Mouse (Mus musculus): ENCODE results near the gene Mocs3.
A peak's percentile ranks its signal among the peaks of the same experiment; 100 is the strongest.

The Mocs3 gene

DNA sequence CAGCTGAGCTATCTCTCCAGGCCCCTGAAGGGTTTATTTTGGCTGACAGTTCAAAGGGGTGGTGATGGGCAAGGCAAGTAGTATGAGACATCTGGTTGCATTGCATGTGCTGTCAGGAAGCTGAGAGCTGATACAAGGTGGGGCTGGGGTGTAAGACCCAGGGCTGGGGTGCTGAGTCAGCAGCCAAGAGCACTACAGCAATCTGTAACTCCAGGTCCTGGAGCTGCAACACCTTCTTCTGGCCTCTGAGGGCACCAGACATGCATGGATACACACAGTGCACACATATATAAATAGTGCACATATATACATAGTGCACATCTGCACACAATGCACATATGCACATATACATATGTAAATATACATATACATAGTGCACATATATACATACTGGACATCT is 12.4 kb downstream of the Mocs3 start:
- no peak for DNase-seq

DNA sequence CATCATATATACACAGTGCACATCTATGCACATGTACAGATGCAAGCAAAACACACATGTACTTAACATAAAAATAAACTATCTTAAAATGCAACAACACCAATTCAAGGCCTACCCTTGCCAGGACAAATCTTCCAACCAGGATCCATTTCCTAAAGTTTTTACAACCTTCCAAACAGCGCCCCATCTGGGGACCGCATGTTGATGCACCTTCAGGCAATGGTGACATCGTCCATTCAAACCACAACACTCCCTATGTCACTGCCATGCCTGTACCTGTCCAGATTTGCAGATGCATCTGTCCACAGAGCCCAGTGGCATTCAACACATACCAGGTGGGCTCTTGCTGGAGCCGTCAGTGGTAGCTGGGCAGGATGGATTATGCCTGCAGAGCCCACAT is 12.9 kb downstream of the Mocs3 start:
- no peak for DNase-seq

DNA sequence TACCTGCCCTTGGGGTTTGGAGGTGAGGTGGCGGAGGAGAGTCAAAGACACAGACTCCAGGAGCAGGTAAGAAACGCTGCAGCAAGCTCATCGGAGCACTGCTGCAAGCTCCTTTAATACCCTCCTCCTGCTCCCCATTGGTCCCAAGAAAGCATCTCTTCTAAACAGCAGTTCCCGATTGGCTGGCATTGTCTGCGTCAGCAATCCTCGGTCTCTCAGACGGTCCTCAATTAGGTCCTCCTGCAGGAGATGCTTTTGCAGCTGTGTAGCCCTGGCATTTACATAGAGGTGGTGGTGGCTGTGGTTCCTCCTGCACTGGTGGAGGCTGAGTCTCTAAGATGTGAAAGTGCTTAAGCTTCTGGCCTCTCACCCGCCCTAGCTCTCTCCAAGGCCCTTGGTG is 15.1 kb downstream of the Mocs3 start:
- no peak for DNase-seq

GRCm38 (mm10) chr2:168248167-168248855 is 17.9 kb downstream of the Mocs3 start:
- no peak for DNase-seq

GRCm38 (mm10) chr2:168248856-168249245 is 18.4 kb downstream of the Mocs3 start:
- DNase-seq, result no peak

- peak; percentile 82 to 88 for DNase-seq
Measured at GRCm38 (mm10) chr2:168250270-168250669, 19.8 kb downstream of the Mocs3 start.

DNA sequence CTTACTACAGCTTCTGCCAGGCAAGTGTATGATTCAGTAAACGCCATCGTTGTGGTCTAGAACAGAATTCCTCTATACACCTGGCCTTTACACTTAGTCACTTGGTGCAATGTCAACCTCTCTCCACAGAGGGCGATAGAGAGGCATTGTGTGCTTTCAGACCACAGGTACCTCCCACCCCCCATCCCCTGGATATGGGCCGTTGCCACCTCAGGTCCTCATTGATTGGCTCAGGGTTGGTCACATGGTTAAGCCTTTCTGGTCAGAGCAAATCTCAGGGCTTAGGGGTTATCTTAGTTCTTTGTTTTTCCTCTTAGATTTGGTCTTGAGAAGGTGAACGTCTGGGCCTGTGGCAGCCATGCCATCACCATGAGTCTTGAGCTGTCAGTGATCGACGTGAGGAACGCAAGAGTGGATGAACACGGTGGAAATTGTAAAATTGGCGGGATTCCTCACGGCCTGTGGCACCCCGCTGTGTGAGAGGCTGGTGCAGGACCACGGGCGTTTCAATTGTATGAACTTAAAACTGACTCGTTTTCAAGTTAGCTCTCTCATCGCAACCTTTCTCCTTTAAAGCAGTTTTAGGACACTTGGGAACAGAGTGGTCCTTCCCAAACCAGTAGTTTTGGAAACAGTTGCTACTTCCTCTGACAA is 22.3 kb downstream of the Mocs3 start:
- DNase-seq, result no peak

DNA sequence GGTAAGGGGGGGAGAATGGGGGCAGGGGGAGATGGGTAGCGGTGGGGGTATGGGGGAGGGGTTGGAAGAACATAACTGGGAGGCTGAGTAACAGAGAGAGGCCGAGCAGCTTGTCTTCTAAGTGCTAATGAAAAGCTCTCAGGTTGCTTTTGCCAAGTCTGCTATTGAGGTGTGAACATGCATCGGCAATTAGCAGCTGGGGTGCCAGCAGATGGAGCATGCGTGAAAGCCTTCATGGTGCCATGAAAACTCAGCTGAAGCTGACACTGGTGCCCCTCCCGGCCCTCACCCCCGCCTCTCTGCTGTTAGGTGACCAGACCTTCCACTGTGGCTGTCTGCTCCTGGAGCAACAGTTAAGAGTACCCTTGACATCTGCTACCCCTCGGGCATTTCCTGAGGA is 23.4 kb downstream of the Mocs3 start:
- no peak for DNase-seq

DNA sequence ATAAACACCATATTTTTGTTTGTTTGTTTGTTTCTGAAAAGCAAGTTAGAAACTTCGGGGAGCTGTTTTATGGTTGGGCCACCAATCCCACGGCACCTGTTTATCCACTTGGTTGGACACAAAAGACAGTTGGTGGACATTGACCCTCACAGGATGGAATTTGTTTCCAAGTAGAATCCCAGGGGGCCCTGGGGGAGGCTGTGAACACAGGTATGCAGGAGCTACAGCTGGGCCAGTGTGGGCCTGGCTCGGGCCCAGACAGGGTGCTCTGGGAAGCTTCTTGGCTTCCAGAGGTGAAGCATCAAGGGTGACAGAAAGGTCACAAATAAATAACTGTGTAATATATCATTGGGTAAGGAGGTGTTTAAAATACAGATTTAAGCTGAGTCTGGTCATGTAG is 26.1 kb downstream of the Mocs3 start:
- DNase-seq, result no peak

GRCm38 (mm10) chr2:168257188-168257587 is 26.8 kb downstream of the Mocs3 start:
- no peak for DNase-seq

GRCm38 (mm10) chr2:168259046-168259445 is 28.6 kb downstream of the Mocs3 start:
- no peak for DNase-seq

DNA sequence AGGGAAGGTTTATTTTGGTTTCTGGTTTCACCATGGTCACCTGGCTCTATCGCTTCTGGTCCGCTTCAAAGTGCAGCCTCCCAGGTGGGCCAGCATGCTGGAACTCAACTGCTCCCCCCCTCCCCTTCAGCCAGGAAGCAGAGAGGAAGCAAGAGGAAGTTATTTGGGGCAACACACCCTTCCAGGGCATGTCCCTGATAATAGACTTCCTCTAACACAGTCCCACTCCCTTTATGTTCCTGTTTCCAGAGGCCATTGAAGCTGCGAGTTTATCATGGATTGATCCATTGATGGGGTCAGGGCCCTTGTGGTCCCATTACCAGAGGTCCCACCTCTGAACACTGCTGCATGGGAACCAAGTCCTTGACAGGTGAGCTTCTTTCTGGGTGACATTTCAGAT is 29.7 kb downstream of the Mocs3 start:
- no peak for DNase-seq

DNA sequence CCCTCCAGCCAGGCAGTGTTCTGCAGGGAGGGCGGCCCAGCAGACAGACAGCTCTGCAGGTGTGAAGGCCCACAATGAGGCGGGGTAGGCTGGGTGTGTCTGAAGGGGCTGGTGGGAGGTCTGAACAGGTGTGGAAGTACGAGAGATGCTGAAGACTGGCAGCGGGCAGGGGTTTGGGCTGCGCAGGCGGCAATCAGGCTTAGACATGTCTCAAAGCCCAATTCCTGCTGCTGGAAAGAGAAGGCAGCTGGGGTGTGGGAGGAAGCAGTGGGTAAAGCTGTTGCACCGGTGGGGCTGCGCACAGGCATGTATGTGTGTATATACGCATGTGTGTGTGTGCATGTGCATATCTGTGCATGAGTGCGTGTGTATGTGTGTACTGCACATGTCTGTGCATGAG is 30.5 kb downstream of the Mocs3 start:
- DNase-seq, result no peak

GRCm38 (mm10) chr2:168268033-168268432 is 37.6 kb downstream of the Mocs3 start:
- DNase-seq, result no peak

- DNase-seq, result no peak
Measured at GRCm38 (mm10) chr2:168273387-168273786, 43.0 kb downstream of the Mocs3 start.

- DNase-seq, result peak; percentile 55 to 66
Measured at GRCm38 (mm10) chr2:168274374-168274935, 44.0 kb downstream of the Mocs3 start.

DNA sequence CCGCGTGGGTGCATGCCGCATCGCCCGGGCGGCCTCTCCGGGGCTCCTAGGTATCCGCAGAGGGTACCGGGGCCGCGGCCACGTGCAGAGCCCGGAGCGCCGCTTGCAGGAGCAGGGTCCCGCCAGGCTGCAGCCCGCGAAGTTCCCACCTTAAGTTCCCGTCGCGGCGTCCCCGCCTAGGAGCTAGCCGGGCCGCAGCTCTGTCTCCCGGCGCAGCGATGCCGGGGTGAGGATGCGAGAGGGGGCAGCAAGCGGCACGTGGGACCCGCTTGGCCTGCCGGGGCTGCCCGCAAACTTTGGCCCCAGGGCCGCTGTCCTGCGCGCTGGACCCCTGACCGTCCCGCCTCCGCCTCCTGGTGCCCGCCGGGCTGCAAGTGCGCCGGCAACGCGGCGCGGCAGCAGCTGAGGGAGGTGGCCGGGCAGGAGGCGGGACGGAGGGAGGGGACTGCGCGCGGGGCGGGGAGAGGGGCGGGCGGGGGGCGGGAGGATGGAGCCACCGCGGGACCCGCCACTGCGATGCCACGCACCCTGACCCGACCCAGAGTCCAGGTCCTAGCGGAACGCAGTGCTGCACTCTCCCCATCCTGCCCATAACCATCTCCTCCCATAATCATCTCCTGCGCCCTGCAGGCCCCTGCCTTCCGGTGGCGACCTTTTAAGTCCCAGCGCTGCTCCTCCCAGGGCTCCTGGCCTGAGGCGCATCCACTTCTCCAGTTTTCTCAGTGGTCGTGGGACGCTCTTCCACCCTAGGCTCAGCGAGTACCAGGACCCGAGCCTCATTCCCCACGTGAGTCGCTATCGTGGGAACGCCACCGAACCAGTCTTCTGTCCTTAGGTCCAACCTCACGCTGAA is 50.5 kb downstream of the Mocs3 start:
- no peak for DNase-seq

- DNase-seq, result no peak
Measured at GRCm38 (mm10) chr2:168281582-168281981, 51.2 kb downstream of the Mocs3 start, which contains the start of gene Kcng1. TSS of gene Kcng1 (minus strand) at chr2:168281736.

Data from cerebellum, adult 18-20 months (tissue).